Mouse (Mus musculus): Measurements from ENCODE around the gene Zfp654. TPM values are rescaled to one million over a fixed set of nuclear protein-coding genes. Genes with fewer than 3 reads are reported as not detected.

Gene Zfp654
- total RNA-seq, 2 experiments from 2014 or later, result 10.5 to 11.4 TPM

DNA sequence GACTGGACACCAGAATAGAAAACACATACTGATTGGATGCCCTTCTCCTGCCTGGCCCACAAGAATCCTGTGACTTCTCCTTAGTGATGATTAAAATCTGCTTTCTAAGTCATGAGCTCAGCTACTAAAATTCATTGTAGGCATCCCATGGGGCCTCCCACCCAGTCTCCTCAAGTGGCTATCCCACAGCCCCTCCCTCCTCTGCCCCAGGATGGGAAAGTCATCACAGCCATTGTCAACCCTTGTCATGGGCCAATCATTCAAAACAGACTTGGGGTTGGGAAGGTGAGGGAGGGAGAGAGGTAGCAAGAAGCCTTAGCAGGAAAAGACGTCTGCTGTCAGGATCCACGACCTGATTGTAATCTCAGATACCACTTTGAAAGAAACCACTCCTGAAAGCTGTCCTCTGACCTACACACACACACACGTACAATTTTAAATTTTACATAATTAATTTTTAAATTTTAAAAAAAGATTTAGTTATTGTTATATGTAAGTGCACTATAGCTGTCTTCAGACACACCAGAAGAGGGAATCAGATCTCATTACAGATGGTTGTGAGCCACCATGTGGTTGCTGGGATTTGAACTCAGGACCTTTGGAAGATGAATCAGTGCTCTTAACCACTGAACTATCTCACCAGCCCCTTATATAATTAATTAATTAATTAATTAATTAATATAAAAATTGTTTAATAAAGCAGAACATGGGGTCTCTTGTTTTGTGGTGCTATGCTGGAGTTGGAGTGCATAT is 97.3 kb downstream of the Zfp654 start:
- no peak for TF ChIP-seq CTCF (IDR thresholded peaks at IDR 0.05)
- no peak for DNase-seq
- no peak overlapping the region for H3K4me3 ChIP-seq
- no peak overlapping the region for H3K27ac ChIP-seq
- intact Hi-C loops (cut with DNase I), result no loop called here

DNA sequence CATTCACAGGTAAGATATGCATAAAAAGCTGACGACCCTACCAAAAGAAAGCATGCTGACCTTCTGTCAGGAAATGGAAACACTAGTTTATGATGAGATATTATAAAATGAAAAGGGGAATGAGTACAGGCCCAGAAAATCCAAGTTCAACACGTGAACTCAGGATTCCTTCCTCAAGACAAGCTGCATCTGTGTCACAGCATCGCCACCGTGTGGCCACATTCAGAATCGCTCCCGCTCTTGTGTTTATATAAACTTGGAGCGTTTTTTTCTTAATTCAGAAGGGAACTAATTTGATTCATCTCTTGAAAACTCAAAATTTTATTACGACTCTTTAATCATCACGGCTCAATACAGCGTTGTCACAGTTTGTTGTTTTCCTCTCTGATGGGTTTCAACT is 103.2 kb downstream of the Zfp654 start:
- peak; percentile 59 for DNase-seq
- H3K27ac ChIP-seq, result no peak overlapping the region
- intact Hi-C loops (cut with DNase I), result loop anchor here (10.0 kb wide), 1 partner anchor 873 kb away; no protein-coding TSS in a partner anchor
- H3K4me3 ChIP-seq, result no peak overlapping the region
- TF ChIP-seq CTCF (IDR thresholded peaks at IDR 0.05), result peak; percentile 91

DNA sequence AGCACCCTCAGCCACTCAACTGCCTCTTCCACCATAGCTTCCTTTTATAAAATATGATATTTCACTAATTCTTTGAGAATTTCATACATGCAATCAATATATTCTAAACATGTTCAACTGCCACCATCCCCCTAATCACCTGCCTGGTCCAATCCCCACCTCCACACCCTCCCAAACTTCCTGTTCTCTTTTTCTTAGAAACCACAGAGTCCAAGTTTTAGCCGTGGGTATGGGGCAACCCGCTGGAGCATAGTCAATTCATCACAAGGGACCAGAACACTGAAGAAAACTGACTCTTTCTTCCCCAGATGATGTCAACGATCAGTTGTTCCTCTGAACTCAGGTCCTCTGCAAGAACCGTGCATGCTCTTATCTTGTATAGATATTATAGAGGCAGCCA is 106.4 kb downstream of the Zfp654 start:
- H3K4me3 ChIP-seq, result no peak overlapping the region
- H3K27ac ChIP-seq, result no peak overlapping the region
- TF ChIP-seq CTCF (IDR thresholded peaks at IDR 0.05), result no peak
- intact Hi-C loops (cut with DNase I), result loop anchor here (10.0 kb wide), 1 partner anchor 870 kb away; no protein-coding TSS in a partner anchor
- no peak for DNase-seq

GRCm38 (mm10) chr16:64737289-64737688 is 114.2 kb downstream of the Zfp654 start:
- H3K27ac ChIP-seq, result no peak overlapping the region
- no peak for DNase-seq
- H3K4me3 ChIP-seq, result no peak overlapping the region
- no peak for TF ChIP-seq CTCF (IDR thresholded peaks at IDR 0.05)
- intact Hi-C loops (cut with DNase I), result no loop called here

Other genes starting within 250 kb of the Zfp654 start
- gene Csnka2ip, start 249.2 kb downstream of the Zfp654 start, total RNA-seq (2021), result not detected
- 10 to 100 TPM; 52.9 to 55.0 TPM for gene 4930453N24Rik, start 80.5 kb downstream of the Zfp654 start, total RNA-seq (2021)
- 10 to 100 TPM; 18.2 to 26.7 TPM for gene Cggbp1, start 344 bp upstream of the Zfp654 start, total RNA-seq (2021)

All from gastrocnemius, adult 2 months (tissue).